Mouse (Mus musculus): Measurements from ENCODE around the gene Uaca. TPM values are rescaled to one million over a fixed set of nuclear protein-coding genes. Genes with fewer than 3 reads are reported as not detected.
A peak's percentile ranks its signal among the peaks of the same experiment; 100 is the strongest.
"Not testable (repeated sequence)": the region's sequence is repeated elsewhere in the genome, so short reads cannot be mapped to it uniquely, and the experiment has no call there.

The Uaca gene
- polyA plus RNA-seq, 2 experiments: 13.2 to 23.5 TPM

DNA sequence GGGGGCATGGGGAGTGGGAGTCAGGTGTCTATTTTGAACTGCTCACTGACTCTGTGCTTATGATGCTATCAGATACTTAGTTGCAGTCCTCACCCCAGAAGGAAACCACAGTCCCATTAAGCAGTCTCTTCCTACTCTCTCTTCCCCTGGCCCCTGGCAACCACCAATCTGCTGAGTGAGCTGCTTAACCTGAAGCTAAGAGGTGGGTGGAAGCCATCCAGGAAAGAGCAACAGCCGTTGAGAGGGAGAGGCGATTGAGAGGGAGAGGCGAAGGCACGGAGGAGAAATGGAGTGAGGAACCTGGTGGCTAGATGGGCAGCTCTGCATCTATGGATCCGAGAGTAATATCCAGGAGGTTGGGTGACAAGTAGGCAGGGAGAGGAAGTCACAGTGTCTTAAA is 13.7 kb downstream of the Uaca start:
- H3K27ac ChIP-seq (replicated peaks; ENCODE audit: low read depth, low read length): no peak overlapping the region
- 0 out of 2 replicates have a peak, but pooled peaks cover 6% of the 10 kb centered on the region for H3K9me3 ChIP-seq (ENCODE audit: control insufficient read depth, low read length)
- H3K36me3 ChIP-seq (ENCODE audit: control insufficient read depth, insufficient read depth, low read length): no peaks in the 10 kb centered on the region
- WGBS: 90% methylated on average over 5 of the region's 5 CpGs
- TF ChIP-seq POLR2A (IDR thresholded peaks at IDR 0.05; ENCODE audit: borderline replicate concordance, extremely low read depth, insufficient read depth, insufficient read length): no peak
- DNase-seq (ENCODE audit: low spot score) (no peak), ATAC-seq (ENCODE audit: low FRiP score, low read depth) (no peak)
- no peak overlapping the region for H3K4me3 ChIP-seq (replicated peaks; ENCODE audit: low read length)
- H3K9ac ChIP-seq (ENCODE audit: low read depth, low read length, severe bottlenecking): no peak overlapping the region
- no peaks in the 10 kb centered on the region for H3K4me1 ChIP-seq (ENCODE audit: control insufficient read depth, insufficient read depth, low read length)
- no peaks in the 10 kb centered on the region for H3K27me3 ChIP-seq (ENCODE audit: control insufficient read depth, insufficient read depth, low read length)
- no peak overlapping the region for H3K4me2 ChIP-seq (replicated peaks; ENCODE audit: low read depth, low read length, severe bottlenecking)

- no peak overlapping the region for H3K4me3 ChIP-seq (replicated peaks; ENCODE audit: low read length)
- no peak for TF ChIP-seq POLR2A (IDR thresholded peaks at IDR 0.05; ENCODE audit: borderline replicate concordance, extremely low read depth, insufficient read depth, insufficient read length)
- H3K27me3 ChIP-seq (ENCODE audit: control insufficient read depth, insufficient read depth, low read length): no peaks in the 10 kb centered on the region
- ATAC-seq (ENCODE audit: low FRiP score, low read depth) (peak; percentile 85), DNase-seq (ENCODE audit: low spot score) (peak; percentile 53)
- 0 out of 2 replicates have a peak, but pooled peaks cover 6% of the 10 kb centered on the region for H3K9me3 ChIP-seq (ENCODE audit: control insufficient read depth, low read length)
- peak overlapping the region; percentile 21; the same call in 1 of the 2 replicates for H3K4me2 ChIP-seq (replicated peaks; ENCODE audit: low read depth, low read length, severe bottlenecking)
- no peak overlapping the region for H3K9ac ChIP-seq (ENCODE audit: low read depth, low read length, severe bottlenecking)
- no peak overlapping the region for H3K27ac ChIP-seq (replicated peaks; ENCODE audit: low read depth, low read length)
- WGBS: 6% methylated on average over 11 of the region's 11 CpGs
- peaks cover 8% of the 10 kb centered on the region for H3K4me1 ChIP-seq (ENCODE audit: control insufficient read depth, insufficient read depth, low read length)
- no peaks in the 10 kb centered on the region for H3K36me3 ChIP-seq (ENCODE audit: control insufficient read depth, insufficient read depth, low read length)
Observed at GRCm38 (mm10) chr9:60813139-60813880, 19.0 kb downstream of the Uaca start.

DNA sequence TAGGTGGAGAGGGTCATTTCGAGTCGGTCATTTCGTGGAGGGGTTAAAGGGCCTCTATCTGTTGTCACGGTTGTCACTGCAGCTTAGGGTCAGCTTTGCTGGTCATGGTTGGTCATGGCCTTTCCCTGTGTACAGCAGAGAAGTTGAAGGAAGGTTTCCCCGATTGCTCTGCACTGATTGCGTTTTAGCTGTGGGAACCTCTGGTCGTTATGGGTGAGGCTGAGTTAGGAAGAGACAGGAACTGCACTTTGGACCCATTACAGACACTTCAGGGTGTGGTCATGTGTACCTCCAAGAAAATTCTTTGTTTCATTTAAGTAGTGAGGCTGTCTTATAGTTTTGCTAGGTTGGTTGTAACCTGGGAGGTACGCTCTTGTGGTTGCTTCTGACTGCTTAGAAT is 21.2 kb downstream of the Uaca start:
- Histone ChIP-seq H3K27ac (replicated peaks; ENCODE audit: low read depth, low read length) (no peak overlapping the region), H3K27me3 (ENCODE audit: control insufficient read depth, insufficient read depth, low read length) (no peaks in the 10 kb centered on the region), H3K4me3 (replicated peaks; ENCODE audit: low read length) (no peak overlapping the region), H3K36me3 (ENCODE audit: control insufficient read depth, insufficient read depth, low read length) (no peaks in the 10 kb centered on the region), H3K4me1 (ENCODE audit: control insufficient read depth, insufficient read depth, low read length) (peaks cover 8% of the 10 kb centered on the region), H3K9me3 (ENCODE audit: control insufficient read depth, low read length) (no peaks in the 10 kb centered on the region), H3K9ac (ENCODE audit: low read depth, low read length, severe bottlenecking) (no peak overlapping the region), H3K4me2 (replicated peaks; ENCODE audit: low read depth, low read length, severe bottlenecking) (no peak overlapping the region)
- WGBS: 83% methylated on average over 8 of the region's 8 CpGs
- TF ChIP-seq POLR2A (IDR thresholded peaks at IDR 0.05; ENCODE audit: borderline replicate concordance, extremely low read depth, insufficient read depth, insufficient read length): no peak
- ATAC-seq (ENCODE audit: low FRiP score, low read depth) (no peak), DNase-seq (ENCODE audit: low spot score) (no peak)

GRCm38 (mm10) chr9:60817585-60817984 is 23.2 kb downstream of the Uaca start:
- no peak overlapping the region for H3K4me3 ChIP-seq (replicated peaks; ENCODE audit: low read length)
- TF ChIP-seq POLR2A (IDR thresholded peaks at IDR 0.05; ENCODE audit: borderline replicate concordance, extremely low read depth, insufficient read depth, insufficient read length): no peak
- no peak overlapping the region for H3K4me2 ChIP-seq (replicated peaks; ENCODE audit: low read depth, low read length, severe bottlenecking)
- no peaks in the 10 kb centered on the region for H3K27me3 ChIP-seq (ENCODE audit: control insufficient read depth, insufficient read depth, low read length)
- no peak overlapping the region for H3K9ac ChIP-seq (ENCODE audit: low read depth, low read length, severe bottlenecking)
- DNase-seq (ENCODE audit: low spot score) (no peak), ATAC-seq (ENCODE audit: low FRiP score, low read depth) (no peak)
- no peak overlapping the region for H3K27ac ChIP-seq (replicated peaks; ENCODE audit: low read depth, low read length)
- H3K36me3 ChIP-seq (ENCODE audit: control insufficient read depth, insufficient read depth, low read length): no peaks in the 10 kb centered on the region
- H3K4me1 ChIP-seq (ENCODE audit: control insufficient read depth, insufficient read depth, low read length): peaks cover 8% of the 10 kb centered on the region
- H3K9me3 ChIP-seq (ENCODE audit: control insufficient read depth, low read length): no peaks in the 10 kb centered on the region
- WGBS: 88% methylated on average over 5 of the region's 5 CpGs

GRCm38 (mm10) chr9:60818582-60818981 is 24.2 kb downstream of the Uaca start:
- H3K36me3 ChIP-seq (ENCODE audit: control insufficient read depth, insufficient read depth, low read length); H3K4me3 ChIP-seq (replicated peaks; ENCODE audit: low read length); H3K4me2 ChIP-seq (replicated peaks; ENCODE audit: low read depth, low read length, severe bottlenecking); H3K27ac ChIP-seq (replicated peaks; ENCODE audit: low read depth, low read length); H3K4me1 ChIP-seq (ENCODE audit: control insufficient read depth, insufficient read depth, low read length); H3K27me3 ChIP-seq (ENCODE audit: control insufficient read depth, insufficient read depth, low read length); DNase-seq (ENCODE audit: low spot score); H3K9me3 ChIP-seq (ENCODE audit: control insufficient read depth, low read length); H3K9ac ChIP-seq (ENCODE audit: low read depth, low read length, severe bottlenecking); ATAC-seq (ENCODE audit: low FRiP score, low read depth): not testable (repeated sequence)
- WGBS: 41% methylated on average over 7 of the region's 8 CpGs

Measured in limb, embryonic 14.5 days (tissue).